Mouse (Mus musculus): ENCODE results near the gene Grn.
A peak's percentile ranks its signal among the peaks of the same experiment; 100 is the strongest.

Gene Grn

GRCm38 (mm10) chr11:102425555-102426316 is 4.4 kb upstream of the Grn start:
- DNase-seq (ENCODE audit: low read depth): no peak

- peak; percentile 18 for DNase-seq (ENCODE audit: low read depth)
These were observed 1.1 kb upstream of the Grn start for GRCm38 (mm10) chr11:102428981-102429540.

GRCm38 (mm10) chr11:102429551-102429950 is 564 bp upstream of the Grn start:
- DNase-seq (ENCODE audit: low read depth): peak; percentile 13

- DNase-seq (ENCODE audit: low read depth): peak; percentile 84
These were observed 1.0 kb downstream of the Grn start for GRCm38 (mm10) chr11:102431018-102431645.

GRCm38 (mm10) chr11:102431728-102432114 is 1.6 kb downstream of the Grn start:
- no peak for DNase-seq (ENCODE audit: low read depth)

- DNase-seq (ENCODE audit: low read depth): peak; percentile 54
These were observed 2.2 kb downstream of the Grn start for GRCm38 (mm10) chr11:102432115-102432843.

GRCm38 (mm10) chr11:102432896-102433295 is 2.8 kb downstream of the Grn start:
- no peak for DNase-seq (ENCODE audit: low read depth)

- DNase-seq (ENCODE audit: low read depth): peak; percentile 31
These were observed 3.8 kb downstream of the Grn start for GRCm38 (mm10) chr11:102433866-102434265.

GRCm38 (mm10) chr11:102434406-102434805 is 4.3 kb downstream of the Grn start:
- DNase-seq (ENCODE audit: low read depth): peak; percentile 90

- DNase-seq (ENCODE audit: low read depth): no peak
These were observed 4.9 kb downstream of the Grn start for GRCm38 (mm10) chr11:102434816-102435705.

- no peak for DNase-seq (ENCODE audit: low read depth)
These were observed 5.8 kb downstream of the Grn start for GRCm38 (mm10) chr11:102435754-102436470.

GRCm38 (mm10) chr11:102436471-102436790 is 6.3 kb downstream of the Grn start:
- DNase-seq (ENCODE audit: low read depth): no peak

- DNase-seq (ENCODE audit: low read depth): peak; percentile 32
These were observed 7.3 kb downstream of the Grn start for GRCm38 (mm10) chr11:102437120-102438061.

GRCm38 (mm10) chr11:102438212-102439092 is 8.3 kb downstream of the Grn start:
- peak; percentile 72 for DNase-seq (ENCODE audit: low read depth)

GRCm38 (mm10) chr11:102439093-102440082 is 9.3 kb downstream of the Grn start:
- DNase-seq (ENCODE audit: low read depth): no peak

GRCm38 (mm10) chr11:102440255-102440654 is 10.1 kb downstream of the Grn start:
- DNase-seq (ENCODE audit: low read depth): no peak

- DNase-seq (ENCODE audit: low read depth): no peak
These were observed 11.3 kb downstream of the Grn start for GRCm38 (mm10) chr11:102441434-102441833.

- no peak for DNase-seq (ENCODE audit: low read depth)
These were observed 12.0 kb downstream of the Grn start for GRCm38 (mm10) chr11:102442089-102442488.
